Mouse (Mus musculus) kidney, adult 2 months (tissue): Measurements from ENCODE around the gene Plekho2. TPM values are rescaled to one million over a fixed set of nuclear protein-coding genes. Genes with fewer than 3 reads are reported as not detected.

Source experiments
- DNase-seq: peaks from one replicate; pipeline ENCODE4 v3.0.0; 2021
- H3K27ac ChIP-seq: fragments of 200-500 bp; 2 replicates; pipeline ENCODE4 v1.5.1; 2012; ENCODE audit warnings: low read depth, low read length, control low read depth, inconsistent platforms; ENCODE audit not compliant: insufficient read depth
- H3K27me3 ChIP-seq: fragments of 200-500 bp; replicated peaks from 2 replicates; pipeline ENCODE4 v1.6.1; 2012; ENCODE audit warnings: mild to moderate bottlenecking, moderate library complexity, low read length, inconsistent platforms; ENCODE audit not compliant: control insufficient read depth, insufficient read depth
- H3K36me3 ChIP-seq: fragments of 200-500 bp; 2 replicates; pipeline ENCODE4 v1.6.1; 2012; ENCODE audit warnings: mild to moderate bottlenecking, moderate library complexity, low read length, inconsistent platforms; ENCODE audit not compliant: control insufficient read depth, insufficient read depth
- H3K4me1 ChIP-seq: fragments of 200-500 bp; 2 replicates; pipeline ENCODE4 v1.6.1; 2011; ENCODE audit warnings: low read length; ENCODE audit not compliant: control insufficient read depth, insufficient read depth
- H3K4me3 ChIP-seq: fragments of 200-500 bp; 2 replicates; pipeline ENCODE4 v1.5.1; 2011; ENCODE audit warnings: mild to moderate bottlenecking, low read depth, low read length, control low read depth; ENCODE audit not compliant: insufficient read depth
- CTCF ChIP-seq: fragments of 200-500 bp; conservative IDR thresholded peaks from 2 replicates; pipeline ENCODE4 v1.5.1; 2011; ENCODE audit warnings: low read depth, mild to moderate bottlenecking, control low read depth, low read length, moderate library complexity, mixed read lengths; ENCODE audit not compliant: insufficient read depth, insufficient read length
- POLR2A ChIP-seq: fragments of 200-500 bp; IDR thresholded peaks from one replicate; pipeline ENCODE4 v1.6.1; 2011; ENCODE audit warnings: low read depth, low read length, control low read depth
- WGBS: fragments of 180-500 bp; shearing (Covaris S2); methylation state at CpG from one replicate; pipeline ENCODE4 v1.1.7; 2018; 5-methylcytosine and 5-hydroxymethylcytosine counted together
- polyA plus RNA-seq: library from polyadenylated mRNA; depleted of rRNA; stranded (reverse); fragments of >200 nt; gene quantifications from 2 replicates; pipeline ENCODE4 v1.2.3, GENCODE M21; 2012

The Plekho2 gene
- polyA plus RNA-seq, 1 experiment = 10.4 TPM

GRCm38 (mm10) chr9:65547844-65548243, 32.0 kb downstream of the Plekho2 start:
- no peaks in the 10 kb centered on the region for H3K4me1 ChIP-seq
- no peaks in the 10 kb centered on the region for H3K27me3 ChIP-seq
- no peak for DNase-seq
- H3K4me3 ChIP-seq = no peak overlapping the region
- TF ChIP-seq POLR2A = no peak
- TF ChIP-seq CTCF = no peak
- 49% methylated on average over 4 of the region's 4 CpGs for WGBS
- H3K27ac ChIP-seq = no peak overlapping the region
- H3K36me3 ChIP-seq = no peaks in the 10 kb centered on the region

- no peaks in the 10 kb centered on the region for H3K4me1 ChIP-seq
- WGBS = 86% methylated on average over 5 of the region's 5 CpGs
- no peak overlapping the region for H3K27ac ChIP-seq
- DNase-seq = no peak
- no peak overlapping the region for H3K4me3 ChIP-seq
- TF ChIP-seq CTCF (no peak), POLR2A (no peak)
- no peaks in the 10 kb centered on the region for H3K27me3 ChIP-seq
- no peaks in the 10 kb centered on the region for H3K36me3 ChIP-seq
Measured at GRCm38 (mm10) chr9:65547111-65547510, 32.7 kb downstream of the Plekho2 start.

GRCm38 (mm10) chr9:65546413-65546695, 33.5 kb downstream of the Plekho2 start:
- no peak overlapping the region for H3K4me3 ChIP-seq
- no peaks in the 10 kb centered on the region for H3K27me3 ChIP-seq
- no peak overlapping the region for H3K27ac ChIP-seq
- 0 out of 2 replicates have a peak, but pooled peaks cover 3% of the 10 kb centered on the region for H3K4me1 ChIP-seq
- no peak for DNase-seq
- H3K36me3 ChIP-seq = no peaks in the 10 kb centered on the region
- no peak for TF ChIP-seq POLR2A
- no peak for TF ChIP-seq CTCF
- 49% methylated on average over 4 of the region's 4 CpGs for WGBS

- 74% methylated on average over 10 of the region's 10 CpGs for WGBS
- Histone ChIP-seq H3K27me3 (no peaks in the 10 kb centered on the region), H3K27ac (no peak overlapping the region), H3K4me1 (0 out of 2 replicates have a peak, but pooled peaks cover 3% of the 10 kb centered on the region), H3K36me3 (no peaks in the 10 kb centered on the region), H3K4me3 (no peak overlapping the region)
- TF ChIP-seq POLR2A = no peak
- no peak for TF ChIP-seq CTCF
- DNase-seq = no peak
Measured at GRCm38 (mm10) chr9:65545635-65546412, 34.0 kb downstream of the Plekho2 start.

GRCm38 (mm10) chr9:65542111-65542524, 37.7 kb downstream of the Plekho2 start:
- TF ChIP-seq POLR2A = no peak
- no peak for TF ChIP-seq CTCF
- no peak overlapping the region for H3K4me3 ChIP-seq
- no peaks in the 10 kb centered on the region for H3K36me3 ChIP-seq
- 0 out of 2 replicates have a peak, but pooled peaks cover 3% of the 10 kb centered on the region for H3K4me1 ChIP-seq
- no peaks in the 10 kb centered on the region for H3K27me3 ChIP-seq
- H3K27ac ChIP-seq = peak overlapping the region; percentile 90
- DNase-seq = no peak
- 59% methylated on average over 7 of the region's 7 CpGs for WGBS

- DNase-seq = peak; percentile 47
- Histone ChIP-seq H3K36me3 (no peaks in the 10 kb centered on the region), H3K4me1 (0 out of 2 replicates have a peak, but pooled peaks cover 3% of the 10 kb centered on the region), H3K27ac (peak overlapping the region; percentile 90), H3K4me3 (no peak overlapping the region), H3K27me3 (no peaks in the 10 kb centered on the region)
- 65% methylated on average over 13 of the region's 13 CpGs for WGBS
- TF ChIP-seq POLR2A (no peak), CTCF (no peak)
Measured at GRCm38 (mm10) chr9:65541126-65542068, 38.4 kb downstream of the Plekho2 start.

GRCm38 (mm10) chr9:65539697-65540096, 40.1 kb downstream of the Plekho2 start:
- Histone ChIP-seq H3K4me1 (0 out of 2 replicates have a peak, but pooled peaks cover 3% of the 10 kb centered on the region), H3K4me3 (no peak overlapping the region), H3K36me3 (no peaks in the 10 kb centered on the region), H3K27ac (no peak overlapping the region), H3K27me3 (no peaks in the 10 kb centered on the region)
- no peak for TF ChIP-seq CTCF
- TF ChIP-seq POLR2A = no peak
- DNase-seq = no peak
- WGBS = 72% methylated on average over 9 of the region's 9 CpGs
